Mouse (Mus musculus) gastrocnemius, postnatal 36 days (tissue): ENCODE data around the gene Ubl4a. TPM values are rescaled to one million over a fixed set of nuclear protein-coding genes. Genes with fewer than 3 reads are reported as not detected.
"Not testable (repeated sequence)": the region's sequence is repeated elsewhere in the genome, so short reads cannot be mapped to it uniquely, and the experiment has no call there.

ENCODE experiments used
- DNase-seq, 2 experiments: peaks; one replicate each; pipeline ENCODE4 v3.0.0; 2022
- intact Hi-C: fragments of 180-260 bp; cut with DNase I; formaldehyde crosslinking; loops from one replicate; pipeline ENCODE4 v1.15.1; 2025
- long read RNA-seq, 2 experiments: library from polyadenylated mRNA; stranded (forward); transcript quantifications; one replicate each; pipeline ENCODE4 v2.0.0; 2021
- total RNA-seq, 2 experiments: library from RNA; stranded (reverse); gene quantifications; 2 replicates each; pipeline ENCODE4 v1.2.3; 2021

Gene Ubl4a
- total RNA-seq, result 10 to 100 TPM; 49.5 to 51.4 TPM
- long read RNA-seq, experiment 1, transcript Ubl4a-206 (4 exons, 2,442 nt), result major isoform, 115 of 154 reads
- long read RNA-seq, experiment 1, partial matches to known transcripts, result 4 of 154 reads
- long read RNA-seq, experiment 1, other reads (novel, unspliced or antisense), result 34 of 154 reads
- long read RNA-seq, experiment 2, transcript Ubl4a-206 (4 exons, 2,442 nt), result major isoform, 140 of 170 reads
- long read RNA-seq, experiment 2, partial matches to known transcripts, result 1 of 170 reads
- long read RNA-seq, experiment 2, other reads (novel, unspliced or antisense), result 27 of 170 reads

GRCm38 (mm10) chrX:74372888-74373549 is at the start of gene Ubl4a, which contains the start of gene Slc10a3:
Ubl4a (minus strand) TSS chrX:74373218.
Slc10a3 (minus strand) TSS chrX:74373349.
- intact Hi-C loops, result loop anchor here (5.0 kb wide), 1 partner anchor 66 kb away; no protein-coding TSS in a partner anchor

GRCm38 (mm10) chrX:74413377-74413776 is 40.4 kb upstream of the Ubl4a start:
- peak; percentile 22 to 31 for DNase-seq
- intact Hi-C loops, result loop anchor here (2.0 to 10.0 kb wide), 3 partner anchors 165 to 389 kb away; partner anchors contain the start of genes Flna and Irak1

More at GRCm38 (mm10) chrX:74372888-74373549, at the start of gene Ubl4a, which contains the start of gene Slc10a3:
- DNase-seq, result peak; percentile 77 to 87

GRCm38 (mm10) chrX:74408340-74408739 is 35.3 kb upstream of the Ubl4a start:
- intact Hi-C loops, result no loop called here
- no peak for DNase-seq

- intact Hi-C loops, result no loop called here
- no peak for DNase-seq
Observed at GRCm38 (mm10) chrX:74400136-74400535, 27.1 kb upstream of the Ubl4a start.

GRCm38 (mm10) chrX:74392535-74393443 is 19.8 kb upstream of the Ubl4a start, which contains the start of the genes Fam3a and Ikbkg:
Fam3a (minus strand) TSS chrX:74393272.
Ikbkg (plus strand) TSS chrX:74393290.
- DNase-seq, result peak; percentile 61 to 72
- intact Hi-C loops, result no loop called here

- intact Hi-C loops, result no loop called here
- no peak for DNase-seq
Observed at GRCm38 (mm10) chrX:74388153-74388552, 15.1 kb upstream of the Ubl4a start.

GRCm38 (mm10) chrX:74384451-74384850 is 11.4 kb upstream of the Ubl4a start:
- intact Hi-C loops, result no loop called here

GRCm38 (mm10) chrX:74368209-74368909 is 4.7 kb downstream of the Ubl4a start:
- DNase-seq, result peak; percentile 63 to 67
- intact Hi-C loops, result no loop called here

More at GRCm38 (mm10) chrX:74384451-74384850, 11.4 kb upstream of the Ubl4a start:
- DNase-seq, result no peak

GRCm38 (mm10) chrX:74367512-74367911 is 5.5 kb downstream of the Ubl4a start:
- DNase-seq, result no peak
- intact Hi-C loops, result no loop called here

- intact Hi-C loops, result no loop called here
- DNase-seq, result no peak
Observed at GRCm38 (mm10) chrX:74359171-74359570, 13.8 kb downstream of the Ubl4a start.

GRCm38 (mm10) chrX:74357069-74357468 is 15.9 kb downstream of the Ubl4a start:
- DNase-seq, intact Hi-C loops: not testable (repeated sequence)

GRCm38 (mm10) chrX:74353467-74353770 is 19.6 kb downstream of the Ubl4a start, which contains the start of gene Lage3:
Lage3 (minus strand) TSS chrX:74353618.
- DNase-seq, result peak; percentile 62 to 75
- intact Hi-C loops, result no loop called here

GRCm38 (mm10) chrX:74352645-74353466 is 20.2 kb downstream of the Ubl4a start:
- intact Hi-C loops, result no loop called here

GRCm38 (mm10) chrX:74330166-74330930 is 42.7 kb downstream of the Ubl4a start:
- intact Hi-C loops, result no loop called here
- no peak for DNase-seq

More at GRCm38 (mm10) chrX:74352645-74353466, 20.2 kb downstream of the Ubl4a start:
- no peak for DNase-seq

GRCm38 (mm10) chrX:74329215-74329671 is 43.8 kb downstream of the Ubl4a start:
- DNase-seq, result no peak
- intact Hi-C loops, result no loop called here

GRCm38 (mm10) chrX:74328725-74329161 is 44.3 kb downstream of the Ubl4a start, which contains the start of gene Plxna3:
Plxna3 (plus strand) TSS chrX:74329066.
- peak; percentile 45 to 51 for DNase-seq
- intact Hi-C loops, result no loop called here
